Mouse (Mus musculus) hindbrain, embryonic 14.5 days (tissue): ENCODE measurements around the gene Tob1. TPM values are rescaled to one million over a fixed set of nuclear protein-coding genes. Genes with fewer than 3 reads are reported as not detected.

Experiments
- polyA plus RNA-seq: library from polyadenylated mRNA; unstranded; fragments of >200 nt; fragmentation: Nextera tagmentation; extraction: Ambion mirVana; gene quantifications from 2 replicates; pipeline ENCODE4 v1.2.1, GENCODE M21; 2014

The Tob1 gene
- polyA plus RNA-seq, 1 experiment from 2014 or later, result 34.3 TPM

Other genes starting within 250 kb of the Tob1 start
- 319 and 350 TPM in 2 replicates for gene Gm20390, start 243.2 kb upstream of the Tob1 start, polyA plus RNA-seq
- 359 and 412 TPM in 2 replicates for gene Nme1, start 242.9 kb upstream of the Tob1 start, polyA plus RNA-seq
- 120 and 121 TPM in 2 replicates for gene Spag9, start 215.4 kb upstream of the Tob1 start, polyA plus RNA-seq
- gene Wfikkn2, start 34.6 kb downstream of the Tob1 start, polyA plus RNA-seq, result 5.7 and 6.8 TPM in 2 replicates
- gene Gm21885, start 70.4 kb downstream of the Tob1 start, polyA plus RNA-seq, result 0.38 TPM in 1 of 2 replicates, not detected in the other
- 94.9 and 105 TPM in 2 replicates for gene Luc7l3, start 110.5 kb downstream of the Tob1 start, polyA plus RNA-seq
- gene Ankrd40, start 116.5 kb downstream of the Tob1 start, polyA plus RNA-seq, result 12.8 and 12.9 TPM in 2 replicates
- 0.85 and 1.1 TPM in 2 replicates for gene Abcc3, start 181.5 kb downstream of the Tob1 start, polyA plus RNA-seq